ENCODE assay signal across 8 mouse cellular contexts in genomic region chr10:128909567-128910028, GRCm38 (mm10). TPM values are rescaled to one million over a fixed set of nuclear protein-coding genes. Genes with fewer than 3 reads are reported as not detected.
DNase-seq lines count a peak whose midpoint lies in the region; ATAC-seq and TF ChIP-seq lines count a peak whose summit lies in the region.

No protein-coding gene starts in this region.

- H3K9ac ChIP-seq in forebrain, embryonic 11.5 days (ENCODE audit: low read length) = peak overlapping the region; percentile 88
- peak overlapping the region; percentile 97 for H3K9ac ChIP-seq in heart, embryonic 15.5 days
- peak overlapping the region; percentile 53 for H3K9ac ChIP-seq in liver, embryonic 15.5 days
- peak overlapping the region; percentile 86 for H3K9ac ChIP-seq in neural tube, embryonic 12.5 days

- no peak for TF ChIP-seq CTCF in bone marrow macrophage, adult 2 months (IDR thresholded peaks at IDR 0.05; ENCODE audit: low read depth, low read length)

- peak; percentile 94 for DNase-seq in 416B (ENCODE audit: low read depth)
- peak; percentile 88 for DNase-seq in forebrain, embryonic 11.5 days (ENCODE audit: low spot score)
- peak; percentile 94 for DNase-seq in kidney, postnatal 14 days
- peak; percentile 58 for DNase-seq in urinary bladder, postnatal 10 days (ENCODE audit: low spot score)

- peak overlapping the region; percentile 68 for H3K4me3 ChIP-seq in bone marrow macrophage, adult 2 months (ENCODE audit: insufficient read depth, low read length)
- H3K4me3 ChIP-seq in forebrain, embryonic 11.5 days (ENCODE audit: low read depth, low read length) = peak overlapping the region; percentile 74
- peak overlapping the region; percentile 97 for H3K4me3 ChIP-seq in heart, embryonic 15.5 days
- H3K4me3 ChIP-seq in liver, embryonic 15.5 days (replicated peaks) = peak overlapping the region; percentile 60
- H3K4me3 ChIP-seq in neural tube, embryonic 12.5 days = peak overlapping the region; percentile 74

- TF ChIP-seq POLR2A in bone marrow macrophage, adult 2 months (IDR thresholded peaks at IDR 0.05; ENCODE audit: borderline replicate concordance, low read depth, low read length) = peak; percentile 92

- no peaks in the 10 kb centered on the region for H3K36me3 ChIP-seq in forebrain, embryonic 11.5 days (ENCODE audit: control insufficient read depth, insufficient read depth, low read length)
- H3K36me3 ChIP-seq in heart, embryonic 15.5 days = peaks cover 17% of the 10 kb centered on the region
- H3K36me3 ChIP-seq in liver, embryonic 15.5 days (replicated peaks) = 0 out of 2 replicates have a peak, but pooled peaks cover 5% of the 10 kb centered on the region
- H3K36me3 ChIP-seq in neural tube, embryonic 12.5 days = no peaks in the 10 kb centered on the region

- no peaks in the 10 kb centered on the region for H3K27me3 ChIP-seq in forebrain, embryonic 11.5 days (ENCODE audit: control insufficient read depth, insufficient read depth, low read length)
- no peaks in the 10 kb centered on the region for H3K27me3 ChIP-seq in heart, embryonic 15.5 days
- H3K27me3 ChIP-seq in liver, embryonic 15.5 days = peaks cover 56% of the 10 kb centered on the region
- no peaks in the 10 kb centered on the region for H3K27me3 ChIP-seq in neural tube, embryonic 12.5 days (replicated peaks)

- peak; percentile 81 for ATAC-seq in forebrain, embryonic 11.5 days (replicated peaks; ENCODE audit: low FRiP score)
- ATAC-seq in heart, embryonic 15.5 days (replicated peaks; ENCODE audit: insufficient number of reproducible peaks, insufficient read depth, low FRiP score, low read depth) = peak; percentile 90
- ATAC-seq in liver, embryonic 15.5 days (ENCODE audit: insufficient read depth) = peak; percentile 49
- ATAC-seq in neural tube, embryonic 12.5 days (ENCODE audit: low FRiP score, low read depth) = peak; percentile 75

- H3K4me1 ChIP-seq in bone marrow macrophage, adult 2 months (ENCODE audit: control insufficient read depth, insufficient read depth, low read length) = peaks cover 22% of the 10 kb centered on the region
- H3K4me1 ChIP-seq in forebrain, embryonic 11.5 days (replicated peaks; ENCODE audit: control insufficient read depth, insufficient read depth, low read length) = peaks cover 3% of the 10 kb centered on the region; the same call in 1 of the 2 replicates
- peaks cover 32% of the 10 kb centered on the region for H3K4me1 ChIP-seq in heart, embryonic 15.5 days (replicated peaks)
- peaks cover 11% of the 10 kb centered on the region; the same call in 1 of the 2 replicates for H3K4me1 ChIP-seq in liver, embryonic 15.5 days (replicated peaks)
- peaks cover 16% of the 10 kb centered on the region; the same call in 1 of the 2 replicates for H3K4me1 ChIP-seq in neural tube, embryonic 12.5 days

- peak overlapping the region; percentile 97 for H3K27ac ChIP-seq in bone marrow macrophage, adult 2 months (ENCODE audit: insufficient read depth, low read depth, low read length)
- 0 out of 2 replicates have a peak overlapping the region, but pooled peaks have one; percentile 31 for H3K27ac ChIP-seq in forebrain, embryonic 11.5 days (ENCODE audit: low read depth, low read length)
- H3K27ac ChIP-seq in heart, embryonic 15.5 days = peak overlapping the region; percentile 97
- peak overlapping the region; percentile 29; the same call in 1 of the 2 replicates for H3K27ac ChIP-seq in liver, embryonic 15.5 days (replicated peaks)
- H3K27ac ChIP-seq in neural tube, embryonic 12.5 days = no peak overlapping the region

- no peaks in the 10 kb centered on the region for H3K9me3 ChIP-seq in forebrain, embryonic 11.5 days (ENCODE audit: control insufficient read depth, low read length)
- H3K9me3 ChIP-seq in heart, embryonic 15.5 days (replicated peaks) = no peaks in the 10 kb centered on the region
- no peaks in the 10 kb centered on the region for H3K9me3 ChIP-seq in liver, embryonic 15.5 days (replicated peaks)
- no peaks in the 10 kb centered on the region for H3K9me3 ChIP-seq in neural tube, embryonic 12.5 days

- H3K4me2 ChIP-seq in forebrain, embryonic 11.5 days (ENCODE audit: low read depth, low read length, severe bottlenecking) = peak overlapping the region; percentile 87
- peak overlapping the region; percentile 78 for H3K4me2 ChIP-seq in heart, embryonic 15.5 days
- peak overlapping the region; percentile 69 for H3K4me2 ChIP-seq in liver, embryonic 15.5 days
- peak overlapping the region; percentile 87 for H3K4me2 ChIP-seq in neural tube, embryonic 12.5 days (replicated peaks)

- WGBS in forebrain, embryonic 11.5 days = 2% methylated on average over 21 of the region's 41 CpGs
- under 1% methylated on average over 33 of the region's 41 CpGs for WGBS in heart, embryonic 15.5 days
- WGBS in liver, embryonic 15.5 days (ENCODE audit: insufficient replicate concordance) = 1% methylated on average over 40 of the region's 41 CpGs
- WGBS in neural tube, embryonic 12.5 days = 1% methylated on average over 41 of the region's 41 CpGs

RNA-seq across cellular contexts. Expression of gene Cd63, which starts 8.8 kb away (rescaled TPM):
- 751 and 791 TPM in 2 replicates for polyA plus RNA-seq in bone marrow macrophage, adult 2 months (2012; ENCODE audit: insufficient read depth, insufficient read length, missing spikeins)
- 144 and 151 TPM in 2 replicates for polyA plus RNA-seq in forebrain, embryonic 11.5 days (2014; fragmentation: Nextera tagmentation; extraction: Ambion mirVana)
- 420 and 427 TPM in 2 replicates for polyA plus RNA-seq in heart, embryonic 15.5 days (2015; fragmentation: Nextera tagmentation; extraction: Ambion mirVana)
- 102 and 113 TPM in 2 replicates for polyA plus RNA-seq in liver, embryonic 15.5 days (2015; fragmentation: Nextera tagmentation; extraction: Ambion mirVana)
- polyA plus RNA-seq in neural tube, embryonic 12.5 days (2016; fragmentation: Nextera tagmentation; extraction: Ambion mirVana) = 199 and 208 TPM in 2 replicates

RNA-seq across cellular contexts. Expression of gene Rdh5, which starts 13.1 kb away (rescaled TPM):
- 4.6 and 7.5 TPM in 2 replicates for polyA plus RNA-seq in bone marrow macrophage, adult 2 months (2012; ENCODE audit: insufficient read depth, insufficient read length, missing spikeins)
- 12.3 and 12.6 TPM in 2 replicates for polyA plus RNA-seq in forebrain, embryonic 11.5 days (2014; fragmentation: Nextera tagmentation; extraction: Ambion mirVana)
- 10.5 and 11.8 TPM in 2 replicates for polyA plus RNA-seq in heart, embryonic 15.5 days (2015; fragmentation: Nextera tagmentation; extraction: Ambion mirVana)
- polyA plus RNA-seq in liver, embryonic 15.5 days (2015; fragmentation: Nextera tagmentation; extraction: Ambion mirVana) = 18.4 and 24.3 TPM in 2 replicates
- polyA plus RNA-seq in neural tube, embryonic 12.5 days (2016; fragmentation: Nextera tagmentation; extraction: Ambion mirVana) = 13.5 and 15.7 TPM in 2 replicates

RNA-seq across cellular contexts. Expression of gene Bloc1s1, which starts 14.2 kb away (rescaled TPM):
- polyA plus RNA-seq in bone marrow macrophage, adult 2 months (2012; ENCODE audit: insufficient read depth, insufficient read length, missing spikeins) = 125 TPM in 2 replicates
- 191 and 202 TPM in 2 replicates for polyA plus RNA-seq in forebrain, embryonic 11.5 days (2014; fragmentation: Nextera tagmentation; extraction: Ambion mirVana)
- 208 and 212 TPM in 2 replicates for polyA plus RNA-seq in heart, embryonic 15.5 days (2015; fragmentation: Nextera tagmentation; extraction: Ambion mirVana)
- polyA plus RNA-seq in liver, embryonic 15.5 days (2015; fragmentation: Nextera tagmentation; extraction: Ambion mirVana) = 93.9 and 96.1 TPM in 2 replicates
- 227 and 233 TPM in 2 replicates for polyA plus RNA-seq in neural tube, embryonic 12.5 days (2016; fragmentation: Nextera tagmentation; extraction: Ambion mirVana)

RNA-seq across cellular contexts. Expression of gene Gdf11, which starts 18.1 kb away (rescaled TPM):
- not detected in 2 replicates for polyA plus RNA-seq in bone marrow macrophage, adult 2 months (2012; ENCODE audit: insufficient read depth, insufficient read length, missing spikeins)
- polyA plus RNA-seq in forebrain, embryonic 11.5 days (2014; fragmentation: Nextera tagmentation; extraction: Ambion mirVana) = 10.5 and 11.7 TPM in 2 replicates
- 2.8 and 2.9 TPM in 2 replicates for polyA plus RNA-seq in heart, embryonic 15.5 days (2015; fragmentation: Nextera tagmentation; extraction: Ambion mirVana)
- polyA plus RNA-seq in liver, embryonic 15.5 days (2015; fragmentation: Nextera tagmentation; extraction: Ambion mirVana) = 0.26 and 0.31 TPM in 2 replicates
- 20.1 and 20.4 TPM in 2 replicates for polyA plus RNA-seq in neural tube, embryonic 12.5 days (2016; fragmentation: Nextera tagmentation; extraction: Ambion mirVana)

RNA-seq across cellular contexts. Expression of gene Itga7, which starts 24.0 kb away (rescaled TPM):
- polyA plus RNA-seq in bone marrow macrophage, adult 2 months (2012; ENCODE audit: insufficient read depth, insufficient read length, missing spikeins) = 0.17 TPM in 1 of 2 replicates, not detected in the other
- polyA plus RNA-seq in forebrain, embryonic 11.5 days (2014; fragmentation: Nextera tagmentation; extraction: Ambion mirVana) = 0.65 and 0.69 TPM in 2 replicates
- polyA plus RNA-seq in heart, embryonic 15.5 days (2015; fragmentation: Nextera tagmentation; extraction: Ambion mirVana) = 7.0 and 8.1 TPM in 2 replicates
- polyA plus RNA-seq in liver, embryonic 15.5 days (2015; fragmentation: Nextera tagmentation; extraction: Ambion mirVana) = 0.81 and 1.1 TPM in 2 replicates
- 7.9 and 8.3 TPM in 2 replicates for polyA plus RNA-seq in neural tube, embryonic 12.5 days (2016; fragmentation: Nextera tagmentation; extraction: Ambion mirVana)
